Mouse (Mus musculus): Measurements from ENCODE around the gene Tenm4.
"Not testable (repeated sequence)": the region's sequence is repeated elsewhere in the genome, so short reads cannot be mapped to it uniquely, and the experiment has no call there.

The Tenm4 gene

GRCm38 (mm10) chr7:96575202-96575650 is 404.2 kb downstream of the Tenm4 start:
- peak; percentile 46 for DNase-seq (ENCODE audit: low spot score)

GRCm38 (mm10) chr7:96582752-96583151 is 411.7 kb downstream of the Tenm4 start:
- no peak for DNase-seq (ENCODE audit: low spot score)

GRCm38 (mm10) chr7:96587403-96587802 is 416.4 kb downstream of the Tenm4 start:
- DNase-seq (ENCODE audit: low spot score): no peak

GRCm38 (mm10) chr7:96588567-96588966 is 417.5 kb downstream of the Tenm4 start:
- no peak for DNase-seq (ENCODE audit: low spot score)

- no peak for DNase-seq (ENCODE audit: low spot score)
Measured at GRCm38 (mm10) chr7:96595535-96596295, 424.7 kb downstream of the Tenm4 start.

- no peak for DNase-seq (ENCODE audit: low spot score)
Measured at GRCm38 (mm10) chr7:96596402-96597195, 425.6 kb downstream of the Tenm4 start.

GRCm38 (mm10) chr7:96597871-96598270 is 426.8 kb downstream of the Tenm4 start:
- DNase-seq (ENCODE audit: low spot score): no peak

- no peak for DNase-seq (ENCODE audit: low spot score)
Measured at GRCm38 (mm10) chr7:96599081-96599480, 428.0 kb downstream of the Tenm4 start.

GRCm38 (mm10) chr7:96600381-96600941 is 429.4 kb downstream of the Tenm4 start:
- DNase-seq (ENCODE audit: low spot score): no peak

- no peak for DNase-seq (ENCODE audit: low spot score)
Measured at GRCm38 (mm10) chr7:96604091-96604745, 433.2 kb downstream of the Tenm4 start.

GRCm38 (mm10) chr7:96605316-96605715 is 434.3 kb downstream of the Tenm4 start:
- DNase-seq (ENCODE audit: low spot score): no peak

- DNase-seq (ENCODE audit: low spot score): no peak
Measured at GRCm38 (mm10) chr7:96609854-96610586, 439.0 kb downstream of the Tenm4 start.

- no peak for DNase-seq (ENCODE audit: low spot score)
Measured at GRCm38 (mm10) chr7:96617371-96617770, 446.3 kb downstream of the Tenm4 start.

- DNase-seq (ENCODE audit: low spot score): no peak
Measured at GRCm38 (mm10) chr7:96619930-96620472, 449.0 kb downstream of the Tenm4 start.

- DNase-seq (ENCODE audit: low spot score): no peak
Measured at GRCm38 (mm10) chr7:96626338-96626737, 455.3 kb downstream of the Tenm4 start.

GRCm38 (mm10) chr7:96630551-96630950 is 459.5 kb downstream of the Tenm4 start:
- DNase-seq (ENCODE audit: low spot score): not testable (repeated sequence)

- no peak for DNase-seq (ENCODE audit: low spot score)
Measured at GRCm38 (mm10) chr7:96633008-96633407, 462.0 kb downstream of the Tenm4 start.

- no peak for DNase-seq (ENCODE audit: low spot score)
Measured at GRCm38 (mm10) chr7:96635830-96636440, 464.9 kb downstream of the Tenm4 start.

- peak; percentile 65 for DNase-seq (ENCODE audit: low spot score)
Measured at GRCm38 (mm10) chr7:96643461-96644204, 472.6 kb downstream of the Tenm4 start.

- no peak for DNase-seq (ENCODE audit: low spot score)
Measured at GRCm38 (mm10) chr7:96644205-96644531, 473.1 kb downstream of the Tenm4 start.
